Mouse (Mus musculus): ENCODE results near the gene Arhgap42.

The Arhgap42 gene

DNA sequence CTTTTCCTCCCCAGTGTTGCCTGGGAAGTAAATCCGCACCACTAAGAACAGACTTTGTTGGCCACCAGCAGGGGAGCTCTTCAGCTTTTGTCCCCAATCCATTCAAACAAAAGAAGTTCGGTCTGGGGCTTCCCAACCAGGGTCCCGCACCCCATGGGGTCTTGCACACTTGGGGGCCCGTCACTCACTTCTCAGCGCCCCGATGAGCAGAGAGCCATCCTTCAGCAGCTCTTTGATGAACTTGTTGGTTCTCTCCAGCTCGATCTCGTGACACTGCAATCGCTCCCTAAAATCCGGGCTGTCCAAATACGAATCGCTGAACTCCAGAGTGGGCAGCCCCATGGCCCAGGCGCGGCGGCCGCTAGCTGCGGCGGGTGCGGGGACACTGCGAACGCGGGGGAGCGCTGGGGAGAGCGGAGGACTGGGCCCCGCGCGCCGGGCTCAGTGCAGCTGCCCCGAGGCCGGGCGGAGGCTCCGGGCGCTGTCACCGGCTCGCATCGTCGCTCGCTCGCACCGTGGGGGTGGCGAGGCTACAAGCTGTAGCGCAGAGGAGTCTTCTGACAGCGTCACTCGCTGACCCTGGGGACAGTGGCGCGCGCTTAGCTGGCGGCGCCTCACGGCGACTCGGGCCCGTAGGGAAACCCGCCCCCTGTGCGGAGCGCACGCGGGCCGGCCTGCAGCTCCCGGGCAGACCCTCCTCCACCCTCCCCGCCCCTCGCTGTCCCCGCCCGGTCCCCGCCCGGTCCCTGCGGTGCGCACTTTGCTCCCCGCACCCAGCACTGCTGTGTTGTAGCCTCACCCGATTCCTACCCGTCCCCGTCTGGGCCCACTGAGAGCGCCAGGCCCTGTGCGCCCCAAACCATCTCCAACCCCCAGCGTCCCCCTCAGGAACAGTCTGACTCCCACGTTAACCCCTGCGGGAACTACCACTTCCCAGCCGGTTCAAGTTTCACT, at the start of gene Arhgap42:
TSS of gene Arhgap42 (minus strand) at position 664 of the 954 bp plus-strand sequence.
- no peak for DNase-seq (ENCODE audit: low spot score)

DNA sequence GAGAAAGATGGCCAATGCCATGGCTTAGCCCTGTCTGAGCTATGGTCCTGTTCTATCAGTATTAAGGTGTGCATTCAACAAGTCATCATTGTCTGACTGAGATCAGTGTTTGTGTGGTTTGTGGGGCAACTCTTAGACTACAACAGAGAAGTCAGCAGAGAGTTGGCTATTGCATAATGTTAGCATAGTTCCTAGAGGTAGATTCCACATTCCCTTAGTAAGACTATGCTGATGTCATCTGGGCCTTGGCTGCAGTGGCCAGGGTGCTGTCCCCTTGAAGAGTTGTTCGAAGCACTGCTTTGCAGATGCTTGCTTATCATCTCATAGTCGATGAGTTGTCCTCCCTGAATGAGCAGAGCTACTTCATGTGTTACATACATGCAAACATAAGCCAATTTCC, 49.2 kb upstream of the Arhgap42 start:
- DNase-seq (ENCODE audit: low spot score) = no peak

GRCm38 (mm10) chr9:9269305-9269704, 30.4 kb upstream of the Arhgap42 start:
- DNase-seq (ENCODE audit: low spot score) = no peak

GRCm38 (mm10) chr9:9267606-9268601, 29.0 kb upstream of the Arhgap42 start:
- DNase-seq (ENCODE audit: low spot score) = no peak

DNA sequence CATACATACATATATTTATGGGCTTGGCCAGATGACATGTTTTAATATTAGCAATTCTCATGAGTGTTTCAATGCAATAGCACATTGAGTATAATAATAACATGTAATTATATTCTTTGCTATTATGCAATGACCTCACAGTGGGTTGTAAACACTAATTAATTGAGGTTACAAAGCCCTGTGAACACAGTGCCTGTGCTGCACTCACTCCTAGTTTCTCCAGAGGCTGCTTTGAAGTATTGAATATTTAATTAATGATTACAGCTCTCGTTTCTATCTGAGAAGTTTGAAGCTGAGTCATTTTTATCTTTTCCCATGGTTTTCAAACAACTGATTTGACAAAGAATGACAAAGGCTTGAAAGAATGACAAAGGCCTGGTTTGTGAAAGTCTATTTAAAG, 24.6 kb upstream of the Arhgap42 start:
- DNase-seq (ENCODE audit: low spot score) = no peak

DNA sequence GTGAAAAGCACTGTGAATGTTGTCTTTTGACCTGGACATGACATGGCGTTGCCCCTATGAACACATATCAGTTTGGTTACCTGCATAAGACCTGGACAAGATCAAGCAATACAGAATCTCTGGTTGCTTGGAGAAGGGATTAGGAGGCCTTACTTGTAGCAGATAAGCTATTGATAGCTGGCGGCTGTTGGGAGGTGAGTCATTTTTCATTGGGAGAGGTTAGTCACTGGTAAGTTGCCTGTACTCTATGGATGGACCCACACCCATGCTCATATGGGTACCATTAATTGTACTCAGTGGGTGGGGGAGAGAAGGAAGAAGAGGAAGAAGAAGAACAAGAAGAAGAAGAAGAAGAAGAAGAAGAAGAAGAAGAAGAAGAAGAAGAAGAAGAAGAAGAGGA, 23.6 kb upstream of the Arhgap42 start:
- DNase-seq (ENCODE audit: low spot score) = no peak

DNA sequence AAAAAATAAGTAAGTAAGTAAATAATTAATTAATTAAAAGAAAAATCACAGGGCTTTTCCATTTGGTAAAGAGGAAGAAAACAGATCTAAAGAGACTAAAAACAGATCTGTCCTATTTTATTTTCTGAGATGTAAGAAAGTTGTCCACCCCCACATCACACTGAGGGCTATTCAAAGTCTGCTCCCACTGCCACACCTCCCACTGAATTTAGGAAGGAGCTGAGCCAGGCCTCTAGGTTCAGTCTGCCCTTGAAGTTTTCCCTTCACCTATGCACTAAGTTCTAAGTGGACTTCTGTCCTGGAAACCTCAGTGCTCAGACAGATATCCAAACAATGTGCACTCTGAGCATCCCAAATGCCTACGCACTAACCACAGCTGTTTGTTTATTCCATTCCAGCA, 15.9 kb upstream of the Arhgap42 start:
- DNase-seq (ENCODE audit: low spot score) = no peak

- DNase-seq (ENCODE audit: low spot score) = no peak
These were observed 9.6 kb upstream of the Arhgap42 start for GRCm38 (mm10) chr9:9248529-9248928.

DNA sequence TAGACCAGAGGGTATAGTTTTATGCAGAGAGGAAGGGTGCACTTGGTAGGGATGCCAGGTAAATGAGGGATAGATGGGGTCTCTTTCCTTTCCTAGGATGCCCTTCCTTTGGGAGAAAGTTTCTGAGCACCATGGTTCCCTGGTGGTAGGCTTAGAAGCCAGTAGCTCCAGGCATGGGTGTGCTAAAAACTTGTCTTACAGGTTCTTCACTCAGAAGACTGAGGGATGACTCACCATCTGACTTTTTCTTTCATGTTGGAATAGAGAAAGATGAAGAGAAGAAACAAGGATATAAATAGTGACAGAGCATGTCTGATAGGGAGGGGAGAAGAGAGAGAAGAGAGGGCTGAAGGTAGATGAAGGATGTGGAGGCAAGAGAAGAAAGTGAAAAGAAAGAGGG, 7.1 kb upstream of the Arhgap42 start:
- no peak for DNase-seq (ENCODE audit: low spot score)

GRCm38 (mm10) chr9:9243834-9244233, 4.9 kb upstream of the Arhgap42 start:
- DNase-seq (ENCODE audit: low spot score) = no peak

- no peak for DNase-seq (ENCODE audit: low spot score)
These were observed 2.4 kb upstream of the Arhgap42 start for GRCm38 (mm10) chr9:9241202-9241795.

DNA sequence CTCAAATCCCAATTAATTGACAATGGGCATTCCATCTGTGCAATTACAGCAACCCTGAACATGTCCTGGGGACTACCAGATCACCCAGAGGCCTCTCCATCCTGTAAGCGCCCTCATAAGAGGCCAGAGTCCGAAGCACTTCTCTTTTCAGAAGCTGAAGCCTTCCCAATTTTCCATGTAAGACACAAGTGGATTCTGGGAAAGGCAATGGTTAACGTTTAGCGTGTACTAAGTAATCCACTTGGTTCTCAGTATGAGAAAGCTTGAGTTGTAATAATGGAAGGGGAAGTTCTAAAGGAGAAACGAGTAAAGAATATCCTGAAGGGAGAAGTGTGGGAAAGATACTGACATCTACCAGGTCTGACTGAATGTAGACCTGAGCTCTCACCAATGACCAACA, 1.4 kb downstream of the Arhgap42 start:
- no peak for DNase-seq (ENCODE audit: low spot score)

GRCm38 (mm10) chr9:9229662-9230061, 9.2 kb downstream of the Arhgap42 start:
- no peak for DNase-seq (ENCODE audit: low spot score)

DNA sequence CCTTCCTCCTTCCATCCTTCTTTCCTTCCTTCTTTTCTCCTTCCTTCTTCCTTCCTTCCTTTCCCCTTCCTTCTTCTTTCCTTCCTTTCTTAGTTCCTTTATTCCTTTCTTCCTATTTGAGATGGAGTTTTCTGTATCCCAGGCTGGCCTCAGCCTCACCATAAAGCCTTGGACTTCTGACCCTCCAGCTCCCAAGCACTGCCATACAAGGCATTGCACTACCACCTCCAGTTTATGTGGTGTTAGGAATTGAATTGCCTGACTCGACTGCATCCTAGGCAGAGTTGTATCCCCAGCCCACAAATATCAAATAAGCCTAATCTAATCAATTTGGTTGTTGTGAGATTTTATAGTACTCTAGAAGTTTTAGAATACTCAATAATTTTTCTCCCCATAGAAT, 14.1 kb downstream of the Arhgap42 start:
- DNase-seq (ENCODE audit: low spot score) = no peak

DNA sequence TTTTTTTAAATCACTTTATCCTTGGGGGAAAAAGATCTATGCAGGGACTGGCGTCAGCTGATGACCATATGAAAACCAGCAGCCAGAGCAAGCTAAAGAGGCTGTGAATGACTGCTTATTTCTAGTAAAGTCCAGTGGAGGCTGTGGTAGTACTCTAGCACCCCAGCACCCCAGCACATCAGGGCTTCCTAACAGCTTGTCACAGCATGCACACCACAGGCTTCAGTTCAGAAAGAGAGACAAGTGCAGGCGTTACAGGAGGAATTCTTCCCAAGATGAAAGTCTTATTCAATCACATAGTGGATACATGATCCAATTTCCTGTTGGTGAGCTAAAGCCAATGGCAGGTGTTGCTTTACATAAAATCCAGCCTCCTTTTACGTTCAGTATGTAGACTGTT, 15.5 kb downstream of the Arhgap42 start:
- DNase-seq (ENCODE audit: low spot score) = no peak

DNA sequence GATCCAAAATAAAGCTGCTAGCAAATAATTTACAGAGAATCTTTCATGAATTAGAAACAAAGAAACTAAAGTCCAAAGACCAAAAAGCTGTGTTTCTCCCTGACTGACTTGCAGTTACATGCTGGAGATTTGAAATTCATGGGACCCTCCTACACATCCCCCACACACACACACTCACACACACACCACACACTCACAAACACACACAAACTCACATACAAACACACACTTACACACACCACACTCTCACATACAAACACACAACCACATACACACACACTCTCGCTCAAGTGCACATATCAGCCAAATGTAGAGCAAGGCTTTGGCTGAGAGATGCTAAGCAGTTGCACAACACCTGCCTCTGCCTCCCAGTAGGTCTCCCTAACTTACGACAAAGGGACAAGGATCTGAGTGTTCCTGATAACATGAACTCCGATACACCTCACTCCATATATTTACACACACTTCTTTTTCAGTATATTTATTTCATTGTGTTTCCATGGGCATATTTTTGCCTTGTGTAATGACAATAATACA, 16.9 kb downstream of the Arhgap42 start:
- no peak for DNase-seq (ENCODE audit: low spot score)

DNA sequence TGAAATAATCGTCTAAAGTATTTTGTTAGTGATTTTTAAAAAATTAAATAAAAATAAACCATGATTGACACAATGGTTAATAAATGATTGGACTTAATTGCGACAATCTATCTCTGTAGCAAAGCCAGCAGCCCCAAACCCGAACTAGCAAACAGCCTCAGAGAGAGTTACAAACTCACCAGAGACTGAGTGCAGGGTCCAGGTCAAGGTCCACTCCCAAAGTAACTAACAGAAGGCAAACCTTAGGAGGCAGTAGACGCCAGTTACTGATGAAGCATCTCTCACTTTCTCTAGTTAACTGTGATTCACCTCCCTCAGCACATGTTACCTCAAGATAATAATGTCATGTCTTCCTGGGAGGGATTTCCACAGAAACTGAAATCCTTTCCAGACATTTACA, 17.7 kb downstream of the Arhgap42 start:
- no peak for DNase-seq (ENCODE audit: low spot score)

DNA sequence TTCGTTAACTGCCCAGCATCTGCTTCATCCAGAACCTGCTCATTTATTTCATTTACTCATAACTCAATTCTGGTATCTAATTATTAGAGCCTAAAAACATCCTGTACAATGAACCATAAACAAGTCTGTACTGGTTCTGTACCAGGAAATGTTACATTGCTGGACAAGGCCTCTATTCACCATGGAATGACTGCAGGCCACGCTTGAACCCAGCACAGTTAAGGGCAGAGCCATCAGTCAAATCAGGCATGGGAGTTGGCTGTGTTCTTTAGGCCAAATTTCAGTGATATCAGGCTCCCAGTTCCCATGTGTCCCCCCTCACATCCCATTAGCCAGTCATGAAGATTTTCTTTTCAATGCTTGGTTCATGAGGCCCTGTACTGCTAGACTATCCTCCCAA, 20.6 kb downstream of the Arhgap42 start:
- no peak for DNase-seq (ENCODE audit: low spot score)

GRCm38 (mm10) chr9:9214849-9215248, 24.1 kb downstream of the Arhgap42 start:
- DNase-seq (ENCODE audit: low spot score) = no peak

DNA sequence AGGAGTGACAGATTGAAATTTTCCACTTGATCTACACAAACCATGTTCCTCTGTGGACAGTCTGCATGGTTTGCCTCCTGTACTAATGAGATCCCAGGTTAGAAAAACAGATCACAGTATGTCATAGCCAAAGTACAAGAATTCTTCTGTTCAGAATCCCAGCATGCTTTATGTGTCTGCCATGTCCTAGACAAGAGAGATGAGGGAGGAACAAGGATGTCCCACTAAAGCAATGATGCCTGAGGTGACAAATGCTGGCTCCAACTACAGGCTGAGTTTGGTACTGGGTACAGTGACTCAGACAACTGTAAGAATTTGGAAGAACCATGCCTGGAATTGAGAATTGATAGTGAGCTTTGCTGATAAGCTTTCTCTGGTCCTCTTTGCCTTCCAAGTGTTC, 24.6 kb downstream of the Arhgap42 start:
- DNase-seq (ENCODE audit: low spot score) = no peak

DNA sequence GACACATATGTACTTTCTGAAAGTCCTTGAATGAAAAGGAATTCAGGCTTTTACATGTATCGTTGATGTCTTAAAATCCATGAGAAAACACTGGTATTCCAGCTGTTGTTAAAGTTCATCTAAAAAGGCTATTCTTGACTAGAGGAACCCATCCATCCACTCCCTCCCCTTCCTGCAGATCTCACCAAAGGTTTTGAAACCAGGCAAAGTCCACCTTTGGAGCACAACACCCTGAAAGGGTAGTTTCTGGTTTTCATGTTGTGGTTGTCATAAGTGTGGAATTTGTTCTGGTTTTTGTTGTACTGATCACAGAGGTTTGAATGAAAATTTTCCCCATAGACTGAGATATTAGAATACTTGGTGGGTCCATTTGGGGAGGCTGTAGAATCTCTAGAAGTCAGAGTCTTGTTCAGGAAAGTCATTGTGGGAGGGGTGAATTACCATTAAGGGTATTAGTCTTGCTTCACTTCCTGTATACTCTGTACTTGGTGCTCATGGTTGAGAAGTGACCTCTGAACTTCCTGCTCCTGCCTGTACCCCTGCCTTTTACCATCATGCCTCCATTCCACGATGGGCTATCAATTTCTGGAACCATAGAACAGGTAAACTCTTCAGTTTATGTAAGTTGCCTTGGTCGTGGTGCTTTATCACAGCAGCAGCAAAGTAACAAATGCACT, 27.4 kb downstream of the Arhgap42 start:
- DNase-seq (ENCODE audit: low spot score) = no peak

All from MN1 (cell line).